Mouse (Mus musculus): Measurements from ENCODE around the gene Cdh7. TPM values are rescaled to one million over a fixed set of nuclear protein-coding genes. Genes with fewer than 3 reads are reported as not detected.

The Cdh7 gene
- 17.9 and 19.6 TPM in 2 replicates for polyA plus RNA-seq (2015; fragmentation: Nextera tagmentation; extraction: Ambion mirVana)

DNA sequence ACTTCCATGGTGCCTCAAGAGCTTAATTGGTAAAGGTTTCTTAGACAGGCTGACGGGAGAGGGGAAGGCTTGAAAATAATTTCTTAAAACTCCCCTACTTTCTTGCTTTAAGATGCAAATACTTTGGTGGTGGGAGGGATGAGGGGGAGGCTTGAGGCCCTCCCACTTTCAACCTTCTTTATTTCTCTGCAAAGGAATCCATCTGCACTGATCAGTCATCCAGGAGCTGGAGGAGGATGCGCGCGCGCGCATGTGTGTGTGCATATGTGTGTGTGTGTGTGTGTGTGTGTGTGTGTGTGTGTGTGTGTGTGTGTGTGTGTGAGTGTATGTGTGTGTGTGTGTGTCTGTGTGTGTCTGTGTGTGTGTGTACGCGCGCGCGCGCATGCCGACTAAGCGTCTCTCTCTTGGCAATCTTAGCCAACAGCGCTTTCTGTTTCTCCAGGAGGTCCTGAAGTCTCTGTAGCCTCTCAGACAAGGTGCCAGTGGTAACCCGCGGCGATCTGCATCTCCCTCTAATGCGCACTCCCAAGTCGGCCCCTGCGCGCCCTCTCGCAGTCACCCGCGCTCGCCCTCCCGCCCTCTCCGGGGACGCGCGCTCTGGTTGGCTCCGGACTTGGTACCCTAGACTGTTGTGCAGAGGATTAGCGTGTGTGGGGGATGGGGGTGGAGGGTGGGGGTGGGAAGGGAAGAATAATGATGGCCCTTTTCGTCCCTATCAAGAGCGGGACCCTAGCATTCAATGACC is at the start of gene Cdh7:
Gene Cdh7 (plus strand): TSS at position 368 of the 745 bp plus-strand sequence.
- H3K27me3 ChIP-seq (replicated peaks) = no peaks in the 10 kb centered on the region
- peak within 1 kb of the TSS; percentile 89 for H3K27ac ChIP-seq
- H3K4me1 ChIP-seq = peaks cover 19% of the 10 kb centered on the region
- peak within 1 kb of the TSS; percentile 59 for H3K4me2 ChIP-seq
- ATAC-seq (replicated peaks) = peak; percentile 91
- peak within 1 kb of the TSS; percentile 45 for H3K9ac ChIP-seq
- under 1% methylated on average over 35 of the region's 35 CpGs for WGBS
- no peaks in the 10 kb centered on the region for H3K36me3 ChIP-seq (replicated peaks)
- H3K9me3 ChIP-seq = no peaks in the 10 kb centered on the region
- peak within 1 kb of the TSS; percentile 52 for H3K4me3 ChIP-seq

DNA sequence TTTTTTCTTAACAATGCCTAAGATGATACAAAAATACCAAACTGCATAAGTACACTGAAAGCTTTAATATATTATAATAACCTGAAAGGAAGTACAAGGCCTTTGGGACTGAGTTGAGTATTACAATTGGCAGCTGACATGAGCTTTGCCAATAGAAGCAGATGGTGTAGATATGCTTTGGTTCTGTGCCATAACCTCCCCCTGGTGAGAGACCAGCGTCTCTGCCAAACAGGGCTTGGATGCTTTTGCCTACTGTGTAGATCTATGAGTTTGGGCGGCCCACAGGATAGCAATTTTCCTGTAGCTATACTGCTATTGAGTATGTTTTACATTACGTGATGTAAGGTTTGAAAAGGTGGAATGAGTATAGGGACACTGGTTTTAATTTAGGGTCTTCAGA is 49.6 kb upstream of the Cdh7 start:
- H3K9me3 ChIP-seq = no peaks in the 10 kb centered on the region
- 81% methylated on average over 3 of the region's 3 CpGs for WGBS
- H3K4me1 ChIP-seq = no peaks in the 10 kb centered on the region
- no peaks in the 10 kb centered on the region for H3K27me3 ChIP-seq (replicated peaks)
- no peaks in the 10 kb centered on the region for H3K36me3 ChIP-seq (replicated peaks)
- no peak overlapping the region for H3K9ac ChIP-seq
- no peak overlapping the region for H3K4me2 ChIP-seq
- 0 out of 2 replicates have a peak, but pooled peaks have one; percentile 54 for ATAC-seq (replicated peaks)
- no peak overlapping the region for H3K27ac ChIP-seq
- no peak overlapping the region for H3K4me3 ChIP-seq

DNA sequence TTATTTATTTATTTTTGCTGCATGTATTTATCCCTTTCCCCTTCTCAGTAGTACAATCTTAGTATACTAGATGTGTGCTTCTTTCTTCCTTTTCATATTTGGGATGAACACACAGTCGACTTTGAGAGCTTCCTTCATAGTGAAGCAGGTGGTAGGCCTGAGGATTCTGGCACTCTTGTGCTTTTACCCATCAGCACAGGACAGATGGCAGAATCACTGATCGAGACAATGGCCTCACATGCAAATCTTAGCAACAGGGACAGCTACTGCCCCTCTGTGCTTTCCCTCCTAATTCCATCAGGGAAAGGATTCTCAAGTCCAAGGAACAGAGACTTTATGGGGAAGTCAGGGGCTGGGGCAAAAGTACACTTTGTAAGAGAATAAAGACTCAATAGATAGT is 33.7 kb upstream of the Cdh7 start:
- WGBS = 49% methylated on average over 2 of the region's 2 CpGs
- ATAC-seq (replicated peaks) = no peak

DNA sequence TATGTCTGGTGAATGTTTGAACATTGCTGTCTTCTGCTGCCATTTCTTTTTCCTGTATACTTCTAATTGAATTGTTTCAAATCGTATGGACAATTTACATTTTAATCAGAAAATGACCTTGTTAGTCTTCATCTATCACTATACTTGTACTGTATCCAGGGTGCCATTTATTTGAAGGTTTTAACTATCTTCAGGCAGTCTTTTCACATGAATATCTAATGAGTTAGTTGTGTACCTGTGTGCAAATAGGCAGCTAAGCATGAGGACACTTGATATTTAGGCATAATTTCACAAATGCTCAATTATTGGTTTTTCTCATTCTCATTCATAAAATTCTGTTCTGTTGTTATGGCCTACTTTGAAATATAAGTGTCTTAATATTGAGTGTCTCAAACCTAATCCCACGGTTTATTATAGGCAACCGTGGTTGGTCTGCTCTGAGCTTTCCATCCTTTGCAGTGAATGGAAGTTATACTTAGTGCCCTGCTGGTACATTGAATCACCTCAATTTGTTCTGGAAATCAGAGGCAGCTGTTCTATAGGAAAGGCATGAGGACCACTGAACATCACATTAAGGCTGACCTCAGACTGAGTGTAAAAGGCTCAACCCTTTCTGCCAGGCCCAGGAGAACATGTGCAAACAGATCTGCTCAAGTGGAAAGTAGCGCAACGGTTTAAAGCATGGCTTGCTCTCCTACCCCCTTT is 10.4 kb upstream of the Cdh7 start:
- Histone ChIP-seq H3K4me2 (no peak overlapping the region), H3K27ac (no peak overlapping the region), H3K9ac (no peak overlapping the region), H3K9me3 (no peaks in the 10 kb centered on the region), H3K36me3 (replicated peaks) (no peaks in the 10 kb centered on the region), H3K27me3 (replicated peaks) (no peaks in the 10 kb centered on the region), H3K4me1 (no peaks in the 10 kb centered on the region), H3K4me3 (no peak overlapping the region)
- no peak for ATAC-seq (replicated peaks)
- 35% methylated on average over 5 of the region's 5 CpGs for WGBS

More for the DNA sequence above, 33.7 kb upstream of the Cdh7 start:
- no peak overlapping the region for H3K27ac ChIP-seq
- no peak overlapping the region for H3K4me2 ChIP-seq
- H3K4me1 ChIP-seq = no peaks in the 10 kb centered on the region
- H3K36me3 ChIP-seq (replicated peaks) = no peaks in the 10 kb centered on the region
- no peak overlapping the region for H3K9ac ChIP-seq
- no peaks in the 10 kb centered on the region for H3K27me3 ChIP-seq (replicated peaks)
- H3K4me3 ChIP-seq = no peak overlapping the region
- H3K9me3 ChIP-seq = no peaks in the 10 kb centered on the region

DNA sequence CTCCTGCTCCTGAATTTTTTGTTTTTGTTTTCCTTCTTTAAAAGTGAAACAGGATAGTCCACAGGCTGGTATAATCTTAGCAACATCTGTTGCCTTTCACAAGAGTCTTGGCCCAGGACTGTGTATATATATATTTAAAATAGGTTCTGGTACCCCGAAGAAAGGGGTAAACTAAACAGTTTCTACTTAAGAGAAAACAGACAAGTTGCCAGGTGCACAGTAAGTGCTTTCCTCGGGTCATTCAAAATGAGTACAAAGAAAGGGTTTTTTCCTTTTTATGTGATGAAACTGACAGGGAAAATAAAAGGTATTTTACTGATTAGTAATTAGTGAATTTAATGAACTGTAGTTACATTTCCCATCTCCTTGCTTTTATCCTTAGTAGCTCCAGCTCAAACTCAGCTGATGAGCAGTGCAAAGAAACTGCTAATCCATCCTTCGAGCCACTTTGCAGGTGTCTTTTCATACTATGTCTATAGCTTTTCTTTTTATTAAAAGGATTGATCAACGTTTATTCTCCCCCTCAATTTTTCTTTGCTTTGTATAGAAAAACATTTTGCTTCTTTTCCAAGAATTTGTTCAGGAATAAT is 9.7 kb upstream of the Cdh7 start:
- H3K9ac ChIP-seq = no peak overlapping the region
- no peaks in the 10 kb centered on the region for H3K36me3 ChIP-seq (replicated peaks)
- no peaks in the 10 kb centered on the region for H3K4me1 ChIP-seq
- H3K27ac ChIP-seq = no peak overlapping the region
- H3K9me3 ChIP-seq = no peaks in the 10 kb centered on the region
- H3K4me2 ChIP-seq = no peak overlapping the region
- no peak overlapping the region for H3K4me3 ChIP-seq
- 30% methylated on average over 4 of the region's 4 CpGs for WGBS
- no peaks in the 10 kb centered on the region for H3K27me3 ChIP-seq (replicated peaks)
- no peak for ATAC-seq (replicated peaks)

DNA sequence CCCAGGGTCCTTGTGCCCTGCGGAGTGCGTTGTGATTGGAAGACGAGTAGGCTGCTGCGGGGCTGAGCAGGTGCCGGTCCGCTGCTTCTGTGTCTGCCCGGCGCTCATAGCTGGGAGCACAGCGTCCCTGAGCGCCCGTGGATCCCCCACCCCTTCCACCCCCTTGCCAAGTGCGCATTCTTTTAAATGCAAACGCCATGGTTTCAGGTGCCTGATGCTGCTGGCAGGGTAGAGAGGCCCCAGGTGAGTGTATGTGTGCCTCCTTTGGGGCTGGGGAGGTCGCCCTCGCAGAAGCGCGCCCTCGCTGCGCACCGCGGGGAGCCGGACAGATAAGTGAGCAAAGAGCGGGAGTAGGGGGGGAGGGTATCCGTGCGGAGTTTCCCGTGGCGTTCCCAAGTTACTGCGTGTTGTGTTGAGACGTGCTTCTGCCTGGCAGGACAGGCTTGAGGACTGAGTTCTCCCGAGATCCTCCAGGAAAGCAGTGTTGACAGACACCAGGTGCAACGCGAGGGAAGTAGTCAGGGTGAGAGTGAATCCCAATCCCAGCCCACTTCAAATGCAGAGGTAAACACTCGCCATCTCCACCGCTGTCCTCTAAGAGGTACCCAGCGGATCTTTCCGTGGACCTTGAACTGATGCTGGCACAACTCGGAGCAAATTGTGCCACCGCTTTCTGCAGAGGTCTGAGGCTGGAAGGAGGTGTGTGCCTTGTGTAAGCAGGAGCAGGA is 742 bp downstream of the Cdh7 start:
- Histone ChIP-seq H3K4me1 (peaks cover 19% of the 10 kb centered on the region), H3K27me3 (replicated peaks) (no peaks in the 10 kb centered on the region), H3K9ac (peak overlapping the region; percentile 45), H3K27ac (peak overlapping the region; percentile 89), H3K4me3 (peak overlapping the region; percentile 52), H3K36me3 (replicated peaks) (no peaks in the 10 kb centered on the region), H3K4me2 (peak overlapping the region; percentile 59), H3K9me3 (no peaks in the 10 kb centered on the region)
- ATAC-seq (replicated peaks) = peak; percentile 92
- WGBS = under 1% methylated on average over 38 of the region's 38 CpGs

DNA sequence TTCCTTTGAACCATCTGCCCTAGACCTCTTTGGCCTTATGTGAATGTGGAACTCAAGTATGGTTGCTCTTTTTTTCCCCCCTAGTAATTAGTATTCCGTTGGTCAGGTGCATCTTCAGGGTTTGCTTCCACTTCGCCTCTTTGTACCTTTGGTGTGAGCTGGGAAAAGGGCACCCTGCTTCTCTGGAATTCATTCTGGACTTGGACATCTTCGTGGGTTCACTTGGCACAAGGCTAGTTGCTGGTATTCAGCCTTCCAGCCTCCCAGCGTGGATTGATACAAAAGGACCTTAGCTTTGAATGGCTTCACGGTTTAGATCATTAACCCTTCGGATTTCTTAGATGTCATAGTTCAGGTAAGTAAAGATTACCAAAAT is 1.3 kb downstream of the Cdh7 start:
- Histone ChIP-seq H3K4me2 (peak overlapping the region; percentile 59), H3K27ac (peak overlapping the region; percentile 89), H3K4me3 (peak overlapping the region; percentile 52), H3K9me3 (no peaks in the 10 kb centered on the region), H3K27me3 (replicated peaks) (no peaks in the 10 kb centered on the region), H3K9ac (peak overlapping the region; percentile 45), H3K4me1 (peaks cover 19% of the 10 kb centered on the region), H3K36me3 (replicated peaks) (no peaks in the 10 kb centered on the region)
- 7% methylated on average over 6 of the region's 6 CpGs for WGBS
- no peak for ATAC-seq (replicated peaks)

DNA sequence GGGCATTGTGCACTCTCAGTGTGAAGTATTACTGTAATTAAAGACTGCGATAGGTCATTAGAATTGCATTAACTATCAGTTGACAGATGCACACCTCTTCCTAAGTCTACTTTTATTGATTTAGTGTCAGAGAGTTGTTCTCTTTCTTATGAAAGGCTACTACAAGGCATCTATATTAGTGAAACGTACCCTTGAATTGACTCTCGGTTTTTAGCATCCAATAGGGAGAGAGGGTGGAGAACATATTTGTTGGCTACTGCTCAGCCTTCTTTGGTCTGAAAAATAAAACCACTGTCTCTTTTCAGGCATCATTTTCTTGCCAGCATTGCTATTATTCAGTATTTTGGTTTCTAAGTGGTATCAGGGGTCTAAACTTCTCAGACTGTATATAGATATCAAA is 2.5 kb downstream of the Cdh7 start:
- peak overlapping the region; percentile 43 for H3K4me2 ChIP-seq
- peak overlapping the region; percentile 28; the same call in 1 of the 2 replicates for H3K9ac ChIP-seq
- H3K4me3 ChIP-seq = peak overlapping the region; percentile 35
- no peaks in the 10 kb centered on the region for H3K36me3 ChIP-seq (replicated peaks)
- no peaks in the 10 kb centered on the region for H3K9me3 ChIP-seq
- H3K27ac ChIP-seq = peak overlapping the region; percentile 60; the same call in 1 of the 2 replicates
- no peak for ATAC-seq (replicated peaks)
- peaks cover 19% of the 10 kb centered on the region for H3K4me1 ChIP-seq
- WGBS = 24% methylated on average over 3 of the region's 3 CpGs
- no peaks in the 10 kb centered on the region for H3K27me3 ChIP-seq (replicated peaks)

DNA sequence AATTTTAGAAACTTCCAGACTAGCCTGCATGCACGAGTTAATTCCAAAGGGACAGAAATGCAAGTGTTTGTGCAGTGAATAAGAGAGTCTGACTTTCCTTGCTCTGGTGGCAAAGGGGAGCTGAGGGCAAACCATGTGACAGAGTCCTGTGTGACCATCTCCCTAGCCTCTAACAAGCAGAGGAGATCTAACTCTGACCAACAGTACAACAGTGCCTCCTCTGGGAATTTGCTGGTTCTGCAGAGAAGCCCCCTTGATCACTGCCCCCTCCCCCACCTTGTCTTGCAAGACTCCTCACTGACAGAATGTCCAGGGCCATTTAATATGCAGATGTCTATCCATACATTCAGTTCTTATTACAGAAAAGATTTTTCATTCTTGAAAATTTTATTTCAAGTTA is 3.2 kb downstream of the Cdh7 start:
- Histone ChIP-seq H3K4me2 (peak overlapping the region; percentile 37), H3K4me1 (peaks cover 19% of the 10 kb centered on the region), H3K9ac (no peak overlapping the region), H3K9me3 (no peaks in the 10 kb centered on the region), H3K27me3 (replicated peaks) (no peaks in the 10 kb centered on the region), H3K4me3 (peak overlapping the region; percentile 28), H3K36me3 (replicated peaks) (no peaks in the 10 kb centered on the region), H3K27ac (no peak overlapping the region)
- 0 out of 2 replicates have a peak, but pooled peaks have one; percentile 15 for ATAC-seq (replicated peaks)
- 5% methylated on average over 1 of the region's 1 CpGs for WGBS

DNA sequence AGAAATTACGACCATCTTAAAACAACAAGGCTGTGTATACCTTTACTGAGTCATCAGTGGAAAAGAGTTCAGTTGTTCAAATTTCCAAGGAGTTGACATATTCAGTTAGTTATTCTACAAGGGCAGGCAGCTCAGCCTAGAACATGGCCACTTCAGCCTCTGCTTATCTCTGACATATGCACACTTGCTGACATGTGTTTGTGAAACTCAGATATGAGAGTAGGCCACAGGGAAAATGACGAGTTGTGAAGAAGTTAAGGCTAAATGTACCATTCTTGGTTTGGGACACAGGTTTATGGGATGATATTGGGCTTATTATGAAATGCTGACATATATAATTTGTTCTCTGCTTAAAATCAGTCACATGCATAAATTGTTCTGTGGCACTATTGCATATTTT is 7.3 kb downstream of the Cdh7 start:
- WGBS = 87% methylated on average over 2 of the region's 2 CpGs
- Histone ChIP-seq H3K27ac (no peak overlapping the region), H3K9me3 (no peaks in the 10 kb centered on the region), H3K4me1 (0 out of 2 replicates have a peak, but pooled peaks cover 3% of the 10 kb centered on the region), H3K4me2 (no peak overlapping the region), H3K9ac (no peak overlapping the region), H3K4me3 (no peak overlapping the region), H3K27me3 (replicated peaks) (no peaks in the 10 kb centered on the region), H3K36me3 (replicated peaks) (no peaks in the 10 kb centered on the region)
- no peak for ATAC-seq (replicated peaks)

DNA sequence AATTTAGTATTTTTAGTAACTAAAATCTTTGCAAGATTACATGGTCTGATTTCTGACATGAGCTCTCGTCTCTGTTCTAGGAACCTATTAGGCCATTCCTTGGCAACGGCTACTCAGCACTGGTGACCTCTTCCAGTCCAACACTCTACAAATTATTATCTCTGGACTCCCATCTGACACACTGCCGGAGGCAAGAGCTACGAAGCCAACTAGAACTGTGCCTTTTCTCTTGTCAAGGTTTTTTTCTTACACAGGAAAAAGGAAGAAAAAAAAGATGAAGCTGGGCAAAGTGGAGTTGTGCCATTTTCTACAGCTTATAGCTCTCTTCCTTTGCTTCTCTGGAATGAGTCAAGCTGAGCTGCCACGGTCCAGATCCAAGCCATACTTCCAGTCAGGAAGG is 11.7 kb downstream of the Cdh7 start:
- no peaks in the 10 kb centered on the region for H3K4me1 ChIP-seq
- ATAC-seq (replicated peaks) = no peak
- H3K4me2 ChIP-seq = no peak overlapping the region
- no peaks in the 10 kb centered on the region for H3K9me3 ChIP-seq
- no peak overlapping the region for H3K27ac ChIP-seq
- no peaks in the 10 kb centered on the region for H3K27me3 ChIP-seq (replicated peaks)
- H3K9ac ChIP-seq = no peak overlapping the region
- H3K4me3 ChIP-seq = no peak overlapping the region
- 82% methylated on average over 5 of the region's 5 CpGs for WGBS
- H3K36me3 ChIP-seq (replicated peaks) = no peaks in the 10 kb centered on the region

DNA sequence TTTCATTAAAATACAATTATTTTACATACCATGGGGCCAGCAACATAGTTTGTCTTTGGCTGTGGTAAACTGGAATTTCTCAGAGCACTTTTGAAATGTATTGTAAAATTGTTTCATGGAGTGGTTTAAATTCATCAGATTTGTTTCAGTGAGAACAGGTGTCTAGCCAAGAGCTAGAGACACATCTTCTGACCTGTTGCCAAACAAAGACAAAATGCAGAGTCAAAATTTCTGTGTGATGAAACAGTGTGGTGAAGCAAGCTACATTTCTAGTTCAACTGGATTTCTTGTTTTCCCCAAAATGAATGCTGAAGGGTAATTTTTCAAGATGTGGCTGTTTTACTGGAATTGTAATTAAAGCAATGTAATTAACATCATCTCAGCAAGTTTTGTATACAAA is 22.2 kb downstream of the Cdh7 start:
- Histone ChIP-seq H3K27me3 (replicated peaks) (no peaks in the 10 kb centered on the region), H3K36me3 (replicated peaks) (no peaks in the 10 kb centered on the region), H3K4me2 (no peak overlapping the region), H3K4me3 (no peak overlapping the region), H3K27ac (no peak overlapping the region), H3K9me3 (no peaks in the 10 kb centered on the region), H3K4me1 (no peaks in the 10 kb centered on the region), H3K9ac (no peak overlapping the region)
- no peak for ATAC-seq (replicated peaks)

All from midbrain, embryonic 15.5 days (tissue).